10 mouse cellular contexts compared by ENCODE assay signal in the genomic region with DNA sequence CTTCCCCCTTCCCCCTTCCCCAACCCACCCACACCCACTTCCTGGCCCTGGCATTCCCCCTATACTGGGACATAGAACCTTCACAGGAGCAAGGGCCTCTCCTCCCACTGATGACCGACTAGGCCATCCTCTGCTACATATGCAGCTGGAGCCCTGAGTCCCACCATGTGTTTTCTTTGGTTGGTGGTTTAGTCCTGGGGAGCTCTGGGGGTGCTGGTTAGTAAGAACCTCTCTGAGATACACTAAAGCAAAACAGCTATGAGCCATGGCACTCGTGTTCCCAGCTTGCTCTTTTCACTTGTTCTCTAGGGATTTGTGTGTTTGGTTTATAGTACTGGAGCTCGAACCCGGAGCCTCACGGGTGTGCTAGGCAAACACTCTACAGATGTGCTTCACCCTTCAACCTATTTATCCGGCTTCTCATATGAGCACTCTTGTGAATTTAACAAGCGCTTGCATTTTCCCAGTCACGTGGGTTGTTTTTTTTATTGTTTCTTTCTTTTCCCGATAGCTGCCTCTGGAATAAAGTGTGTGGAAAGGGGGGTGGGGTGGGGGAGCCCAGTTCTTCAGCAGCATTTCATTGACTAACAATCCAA. TPM values are rescaled to one million over a fixed set of nuclear protein-coding genes. Genes with fewer than 3 reads are reported as not detected.
DNase-seq lines count a peak whose midpoint lies in the region; ATAC-seq and TF ChIP-seq lines count a peak whose summit lies in the region.
"Had no signal": no experiment of that assay in that cellular context is flagged by ENCODE, and none has a peak within 500 bp of the region (broad histone marks: within the 10 kb centered on the region; RNA-seq: fewer than 3 reads in every experiment).

No protein-coding gene starts in this region.

- WGBS in lung, embryonic 16.5 days: 38% methylated on average over 9 of the region's 9 CpGs
- WGBS in limb, embryonic 12.5 days: 54% methylated on average over 9 of the region's 9 CpGs
- 41% methylated on average over 9 of the region's 9 CpGs for WGBS in stomach, postnatal 0 days

- ATAC-seq in lung, embryonic 16.5 days (ENCODE audit: low read depth): no peak
- peak; percentile 20; the same call in 1 of the 2 replicates for ATAC-seq in limb, embryonic 12.5 days (ENCODE audit: insufficient number of reproducible peaks, insufficient read depth, low FRiP score, low TSS enrichment, low read depth)
- no peak for ATAC-seq in stomach, postnatal 0 days (ENCODE audit: low FRiP score, low TSS enrichment)
- no peak for ATAC-seq in cerebellum, adult (ENCODE audit: insufficient number of reproducible peaks, low FRiP score, low TSS enrichment)

- H3K4me3 ChIP-seq in lung, embryonic 16.5 days (ENCODE audit: low read length): no peak overlapping the region
- 0 out of 2 replicates have a peak overlapping the region, but pooled peaks have one; percentile 4 for H3K4me3 ChIP-seq in limb, embryonic 12.5 days (replicated peaks)
- H3K4me3 ChIP-seq in stomach, postnatal 0 days (ENCODE audit: low read depth, low read length): no peak overlapping the region

- peak overlapping the region; percentile 87 for H3K27ac ChIP-seq in lung, embryonic 16.5 days (ENCODE audit: low read length)
- peak overlapping the region; percentile 92 for H3K27ac ChIP-seq in limb, embryonic 12.5 days
- H3K27ac ChIP-seq in stomach, postnatal 0 days (replicated peaks): peak overlapping the region; percentile 82

- H3K36me3 ChIP-seq in lung, embryonic 16.5 days (ENCODE audit: control insufficient read depth, insufficient read depth, low read length): no peaks in the 10 kb centered on the region; the same call in 1 of the 2 replicates
- H3K36me3 ChIP-seq in limb, embryonic 12.5 days: peaks cover 26% of the 10 kb centered on the region
- H3K36me3 ChIP-seq in stomach, postnatal 0 days (ENCODE audit: control insufficient read depth, insufficient read depth, low read length): peaks cover 3% of the 10 kb centered on the region; the same call in 1 of the 2 replicates

- peak overlapping the region; percentile 38 for H3K9ac ChIP-seq in lung, embryonic 16.5 days (ENCODE audit: low read length)
- no peak overlapping the region for H3K9ac ChIP-seq in limb, embryonic 12.5 days (replicated peaks)
- H3K9ac ChIP-seq in stomach, postnatal 0 days (ENCODE audit: low read length): no peak overlapping the region

- DNase-seq in heart, adult 11 months: peak; percentile 92
- DNase-seq in heart, postnatal 4 days: no peak
- DNase-seq in lung, adult 18-20 months: no peak
- DNase-seq in stomach, postnatal 0 days (ENCODE audit: low spot score): no peak
- DNase-seq in testis, postnatal 10 days (ENCODE audit: low spot score): no peak
- DNase-seq: lung, adult 2 months; thymus, postnatal 25 days had no signal

- H3K9me3 ChIP-seq in lung, embryonic 16.5 days (ENCODE audit: control insufficient read depth, low read length): no peaks in the 10 kb centered on the region
- H3K9me3 ChIP-seq in limb, embryonic 12.5 days: no peaks in the 10 kb centered on the region
- no peaks in the 10 kb centered on the region for H3K9me3 ChIP-seq in stomach, postnatal 0 days (ENCODE audit: control insufficient read depth, low read length)

- H3K4me1 ChIP-seq in lung, embryonic 16.5 days (replicated peaks; ENCODE audit: control insufficient read depth, insufficient read depth, low read length): peaks cover 45% of the 10 kb centered on the region
- peaks cover 59% of the 10 kb centered on the region for H3K4me1 ChIP-seq in limb, embryonic 12.5 days (replicated peaks)
- H3K4me1 ChIP-seq in stomach, postnatal 0 days (replicated peaks; ENCODE audit: control insufficient read depth, insufficient read depth): 0 out of 2 replicates have a peak, but pooled peaks cover 2% of the 10 kb centered on the region

- no peaks in the 10 kb centered on the region for H3K27me3 ChIP-seq in lung, embryonic 16.5 days (ENCODE audit: control insufficient read depth, insufficient read depth, low read depth, low read length)
- no peaks in the 10 kb centered on the region for H3K27me3 ChIP-seq in limb, embryonic 12.5 days
- no peaks in the 10 kb centered on the region for H3K27me3 ChIP-seq in stomach, postnatal 0 days (ENCODE audit: control insufficient read depth, insufficient read depth, low read length)

- TF ChIP-seq EP300 in stomach, postnatal 0 days (optimal IDR thresholded peaks at IDR 0.05): no peak

- no peak for TF ChIP-seq CTCF in stomach, postnatal 0 days (IDR thresholded peaks at IDR 0.05; ENCODE audit: low read depth)

- H3K4me2 ChIP-seq in lung, embryonic 16.5 days (ENCODE audit: low read depth, low read length): peak overlapping the region; percentile 11; the same call in 1 of the 2 replicates
- H3K4me2 ChIP-seq in limb, embryonic 12.5 days: peak overlapping the region; percentile 37
- peak overlapping the region; percentile 21; the same call in 1 of the 2 replicates for H3K4me2 ChIP-seq in stomach, postnatal 0 days (replicated peaks; ENCODE audit: low read depth)

RNA-seq across cellular contexts. Expression of a gene that starts 14.6 kb away (rescaled TPM):
- total RNA-seq in heart, postnatal 4 days (2021): 100 to 1,000 TPM; 313 to 318 TPM
- 170 and 179 TPM in 2 replicates for polyA plus RNA-seq in lung, embryonic 16.5 days (2015; fragmentation: Nextera tagmentation; extraction: Ambion mirVana)
- 191 and 199 TPM in 2 replicates for polyA plus RNA-seq in limb, embryonic 12.5 days (2016; fragmentation: Nextera tagmentation; extraction: Ambion mirVana)
- 69.2 and 73.6 TPM in 2 replicates for polyA plus RNA-seq in stomach, postnatal 0 days (2015; fragmentation: Nextera tagmentation; extraction: Ambion mirVana)
